Mouse (Mus musculus) naive thymus-derived CD4-positive, alpha-beta T cell, adult 2 months (primary cell): ENCODE data around the gene Mylk3.

Experiments used
- DNase-seq: peaks from one replicate; pipeline ENCODE4 v3.0.0-alpha.2; 2011; ENCODE audit warnings: low read depth

The Mylk3 gene

DNA sequence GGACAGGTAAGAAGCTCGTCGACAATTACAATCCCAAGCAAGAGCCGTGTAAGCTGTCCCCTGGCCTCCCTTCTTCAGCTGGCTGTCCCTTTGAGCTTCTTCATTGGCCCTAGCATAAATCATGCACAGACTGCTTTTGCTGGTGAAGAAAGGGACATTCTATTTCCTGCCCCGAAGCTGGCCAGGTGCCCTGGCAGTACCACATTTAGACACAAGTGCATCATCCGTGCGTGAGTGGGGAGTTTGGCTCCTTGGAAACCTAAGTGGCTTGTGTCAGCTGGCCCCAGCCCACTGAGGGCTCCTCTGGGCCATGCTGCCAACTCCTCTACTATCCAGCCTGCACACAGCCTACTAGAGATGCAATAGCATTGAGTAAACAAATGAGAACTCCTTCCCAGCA, at the start of gene Mylk3:
Mylk3 (minus strand) TSS at position 141 of the 400 bp plus-strand sequence.
- no peak for DNase-seq

DNA sequence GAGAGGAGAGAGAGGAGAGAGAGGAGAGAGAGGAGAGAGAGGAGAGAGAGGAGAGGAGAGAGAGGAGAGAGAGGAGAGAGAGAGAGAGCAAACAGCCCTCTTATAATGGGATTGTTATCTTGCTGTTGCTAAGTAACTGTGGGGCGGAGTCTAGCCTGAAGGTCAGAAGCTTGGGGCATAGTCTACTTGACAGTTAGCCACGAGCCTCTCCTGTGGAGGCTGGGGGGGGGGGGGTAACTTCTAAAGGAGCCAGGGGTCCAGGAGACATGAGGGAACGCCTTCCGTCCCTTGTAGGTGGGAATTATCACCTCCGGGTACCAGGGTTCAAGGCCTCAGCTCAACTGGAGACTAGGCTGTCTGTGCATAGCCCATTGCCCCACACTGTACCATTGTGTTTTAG, 49.6 kb upstream of the Mylk3 start:
- DNase-seq: no peak

DNA sequence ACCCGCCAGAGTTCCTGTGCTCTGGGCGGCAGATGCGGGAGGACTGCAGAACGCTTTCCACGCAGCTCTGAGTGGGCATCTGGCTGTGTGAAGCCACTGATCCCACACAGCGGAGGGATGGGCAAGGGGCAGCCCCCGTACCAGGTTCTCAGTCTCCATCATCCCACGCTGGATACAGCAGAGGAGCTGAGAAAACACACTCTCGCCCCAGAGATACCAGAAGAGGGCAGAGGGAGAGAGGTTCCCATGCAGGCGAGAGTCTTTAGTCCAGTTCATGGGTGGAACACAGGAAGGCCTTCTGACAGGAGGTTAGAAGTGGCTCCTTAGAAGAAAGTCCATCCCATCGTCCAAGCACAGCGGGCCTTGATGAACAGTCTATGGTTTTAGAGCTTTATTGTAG, 48.7 kb upstream of the Mylk3 start:
- no peak for DNase-seq

DNA sequence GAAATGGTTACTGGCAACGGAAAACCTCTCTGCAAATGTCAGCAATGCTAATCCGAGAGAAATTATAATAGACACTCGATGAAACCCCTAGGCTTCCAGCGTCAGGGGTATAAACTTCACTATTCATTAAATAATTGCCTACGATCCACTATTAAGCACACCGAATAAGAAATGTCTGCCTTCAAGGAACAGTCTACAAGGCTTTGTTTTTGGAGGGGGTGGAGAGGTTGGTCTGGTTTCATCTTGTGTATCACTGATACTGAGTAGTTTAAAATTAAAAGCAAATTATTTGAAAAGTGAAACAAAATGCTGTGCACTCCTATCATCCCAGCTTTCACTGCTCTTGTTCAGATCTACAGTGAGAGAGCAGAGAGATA, 46.9 kb upstream of the Mylk3 start:
- no peak for DNase-seq

DNA sequence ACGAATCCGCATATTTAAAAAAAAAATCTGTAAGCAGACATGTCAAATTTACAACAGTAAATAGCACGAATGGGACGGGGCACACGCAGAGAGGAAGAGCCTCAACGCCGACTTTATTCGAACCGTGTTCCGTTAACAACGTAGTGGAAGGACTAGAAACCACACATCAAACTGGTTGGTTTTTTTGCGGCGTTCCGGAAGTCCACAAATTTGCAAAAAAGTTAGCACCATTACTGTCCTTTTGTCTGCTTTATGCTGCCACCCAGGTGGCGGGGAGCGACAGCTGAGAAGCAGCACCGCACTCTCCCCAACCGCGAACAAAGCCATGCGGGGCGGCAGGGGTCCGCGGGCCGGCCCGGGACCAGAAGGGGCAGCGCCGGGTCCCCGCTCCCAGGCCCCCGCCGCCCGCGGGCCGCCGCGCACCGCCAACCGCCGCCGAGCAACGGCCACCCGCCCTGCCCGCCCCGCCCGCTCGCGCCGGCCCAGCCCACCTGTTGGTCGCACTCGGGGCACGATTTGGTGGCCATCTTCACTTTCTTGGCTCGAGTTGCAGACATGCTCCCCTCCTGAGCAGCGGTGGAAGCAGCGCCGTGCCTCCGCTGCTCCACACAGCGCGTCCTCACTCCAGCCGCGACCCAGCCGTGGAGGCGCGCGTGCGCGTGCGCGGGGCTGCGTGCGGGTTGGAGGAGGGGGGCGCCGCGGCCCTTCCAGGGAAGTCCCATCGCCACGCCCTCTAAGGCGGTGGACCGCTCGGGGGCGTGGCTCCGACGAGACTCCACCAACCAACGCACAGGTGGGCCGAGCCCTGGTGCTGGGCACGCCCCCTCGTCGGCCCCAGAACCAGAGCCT, 46.2 kb upstream of the Mylk3 start, which contains the start of gene 4921524J17Rik:
4921524J17Rik (minus strand) TSS at position 666 of the 849 bp plus-strand sequence.
- DNase-seq: peak; percentile 98

DNA sequence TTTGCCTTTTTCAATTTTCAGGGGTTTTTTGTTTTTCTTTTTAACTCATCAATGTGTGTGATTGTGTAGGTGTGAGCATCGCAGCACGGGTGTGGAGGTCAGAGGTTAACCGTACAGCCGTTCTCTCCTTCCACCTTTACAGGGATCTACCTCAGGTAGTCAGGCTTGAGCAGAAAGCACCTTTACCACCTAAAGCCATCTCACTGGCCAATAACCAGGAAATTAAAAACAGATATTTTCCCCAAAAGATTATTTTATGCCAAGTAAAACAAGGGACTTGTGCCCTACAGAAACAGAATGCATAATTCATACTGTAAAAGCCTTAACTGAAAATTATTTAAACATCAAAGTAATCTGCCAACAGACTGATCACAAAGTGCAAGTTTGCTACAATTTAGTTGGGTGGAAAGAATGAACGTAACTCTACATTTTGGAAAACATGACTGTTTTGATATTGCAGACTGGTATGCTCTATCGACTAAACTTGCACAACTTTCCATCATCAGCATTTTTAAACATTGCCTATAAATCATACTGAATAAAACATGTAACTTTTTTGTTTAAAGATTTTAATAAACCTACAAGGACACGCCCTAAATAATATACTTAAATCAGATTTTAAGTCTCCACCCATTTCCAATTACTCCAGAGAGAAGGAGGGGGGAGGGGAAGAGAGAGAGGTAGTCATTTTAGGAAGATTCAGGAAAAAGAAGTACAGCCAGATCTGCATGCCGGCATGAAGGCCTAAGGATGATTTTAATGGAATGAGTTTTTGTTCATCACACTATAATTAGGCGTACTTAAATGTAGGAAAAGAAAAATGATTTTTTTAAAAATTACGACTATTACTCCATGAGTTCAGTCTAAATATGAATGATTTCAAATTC, 45.4 kb upstream of the Mylk3 start:
- DNase-seq: peak; percentile 34

DNA sequence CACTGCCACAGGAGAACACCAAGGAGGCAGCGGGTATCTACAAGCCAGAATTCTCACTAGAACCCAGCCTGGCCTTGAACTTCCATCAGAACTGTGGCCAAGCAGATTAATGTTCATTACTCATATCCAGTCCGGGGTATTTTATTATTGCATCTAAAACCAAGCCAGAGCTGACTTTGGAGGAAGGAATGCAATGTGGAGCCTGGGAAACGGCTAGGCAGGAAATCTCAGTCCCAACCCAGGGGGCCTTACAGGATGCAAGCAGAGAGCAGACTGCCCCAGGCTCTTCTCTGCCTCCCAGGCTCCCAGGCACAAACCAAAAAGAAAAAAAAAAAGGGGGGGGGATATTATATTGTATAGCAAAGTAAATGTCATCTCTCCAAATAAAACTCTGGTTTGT, 44.7 kb upstream of the Mylk3 start:
- DNase-seq: peak; percentile 22

DNA sequence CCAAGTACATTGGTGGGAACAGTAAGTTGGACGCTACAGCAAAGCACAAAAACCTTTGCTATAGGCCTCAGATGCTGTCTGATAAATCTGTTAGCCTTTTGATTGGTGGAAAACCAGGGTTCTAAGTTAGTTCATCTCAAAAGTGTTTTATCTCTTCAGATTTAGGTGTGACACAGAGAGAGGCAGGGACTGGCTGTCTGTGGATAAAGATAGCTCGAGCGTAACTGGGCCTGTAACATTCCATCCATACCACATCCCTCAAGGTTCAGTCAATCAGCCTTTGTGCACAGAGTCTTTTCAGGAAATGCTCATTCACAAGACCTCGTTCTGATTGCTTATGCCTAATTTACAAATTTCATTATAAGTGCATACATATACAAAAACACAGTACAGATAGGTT, 43.1 kb upstream of the Mylk3 start:
- peak; percentile 35 for DNase-seq

DNA sequence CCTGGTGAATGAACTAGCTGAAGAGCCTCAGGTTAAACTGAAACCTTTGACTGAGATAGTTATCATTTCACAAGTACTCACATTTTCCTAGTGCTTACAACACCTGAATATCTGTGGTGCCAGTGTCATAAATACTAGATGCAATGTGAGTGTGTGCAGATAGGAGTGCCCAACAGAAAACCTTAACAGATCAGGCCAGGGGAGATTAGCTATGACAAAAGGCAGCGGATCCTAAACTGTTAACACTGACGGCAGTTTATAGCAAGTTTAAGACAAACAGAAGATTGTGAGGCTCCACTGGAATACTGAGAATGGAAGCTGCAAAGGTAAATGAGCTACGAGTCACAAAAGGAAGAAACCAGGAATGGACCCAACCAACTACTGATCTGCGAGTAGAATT, 40.9 kb upstream of the Mylk3 start:
- DNase-seq: no peak

DNA sequence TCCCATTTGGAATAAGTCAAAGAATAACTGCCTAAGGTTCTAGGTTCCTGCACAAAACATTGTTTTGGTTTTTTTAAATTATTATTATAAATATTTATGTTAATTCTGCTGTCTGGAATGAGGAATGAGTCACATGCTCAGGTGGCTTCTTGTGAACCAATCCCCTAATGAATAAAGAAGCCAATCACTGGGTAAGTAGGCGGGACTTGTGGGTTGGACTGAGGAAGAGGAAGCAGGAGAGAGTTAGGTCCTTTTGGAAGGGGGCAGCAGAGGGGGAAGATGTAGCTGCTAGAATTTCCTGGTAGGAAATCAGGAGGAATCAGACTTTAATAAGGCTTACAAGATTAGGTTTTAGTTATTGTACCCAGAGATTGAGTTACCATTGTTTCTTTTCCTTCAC, 35.2 kb upstream of the Mylk3 start:
- no peak for DNase-seq

DNA sequence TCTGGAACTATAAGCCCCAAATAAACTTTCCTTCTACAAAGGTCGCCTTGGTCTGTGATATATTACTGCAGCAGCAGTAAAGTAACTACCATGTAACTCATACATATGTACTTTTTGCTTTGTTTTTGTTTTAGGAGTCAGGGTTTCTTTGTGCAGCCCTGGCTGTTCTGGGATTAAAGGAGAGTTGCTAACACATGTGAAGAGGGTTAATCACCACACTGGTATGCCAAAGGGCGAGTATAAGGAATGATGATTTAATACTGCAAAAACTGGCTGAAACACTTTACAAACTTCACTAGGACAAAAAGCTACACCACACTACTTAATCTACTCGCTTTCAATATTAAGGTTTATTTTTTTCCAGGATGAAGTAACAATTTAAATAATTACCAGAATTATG, 22.4 kb upstream of the Mylk3 start:
- DNase-seq: no peak

DNA sequence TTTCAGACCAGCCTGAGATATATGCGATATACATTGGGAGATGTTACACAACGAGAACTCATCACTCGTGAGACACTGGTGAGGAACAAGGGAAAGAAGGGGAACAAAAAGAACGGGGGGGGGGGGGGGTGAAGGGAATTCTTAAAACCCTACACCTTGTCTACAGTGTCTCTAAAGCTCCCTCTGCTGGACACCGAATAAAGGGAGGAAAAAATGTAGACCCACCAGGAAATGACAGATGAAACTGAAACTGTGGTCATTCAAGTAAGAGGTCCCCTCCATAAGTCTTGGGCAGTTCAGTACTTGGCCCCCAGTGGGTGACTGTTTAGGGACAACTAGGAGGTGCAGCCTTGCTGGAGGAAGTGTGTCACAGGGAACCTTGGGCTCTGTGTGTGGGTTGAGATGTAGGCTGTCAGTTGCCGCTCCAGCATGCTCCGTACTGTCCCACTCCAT, 21.9 kb upstream of the Mylk3 start:
- DNase-seq: peak; percentile 57

DNA sequence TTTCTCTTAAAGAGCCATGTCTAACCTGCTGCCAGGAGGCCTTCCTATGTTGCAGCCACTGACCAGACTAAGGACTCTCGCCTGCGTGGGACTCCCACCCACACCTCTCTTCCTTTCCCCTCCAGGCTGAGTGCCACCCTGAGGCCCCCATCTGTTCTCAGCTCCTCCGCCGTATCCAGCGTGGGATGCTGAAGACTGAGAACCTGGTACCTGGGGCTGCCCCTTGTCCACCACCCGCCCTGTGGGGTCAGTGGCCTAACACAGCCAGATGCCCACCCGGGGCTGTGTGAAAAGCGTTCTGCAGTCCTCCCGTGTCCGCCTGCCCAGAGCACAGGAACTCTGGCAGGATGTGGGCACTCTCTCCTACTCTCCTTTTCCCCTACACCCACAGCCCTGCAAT, 19.8 kb upstream of the Mylk3 start:
- DNase-seq: no peak

DNA sequence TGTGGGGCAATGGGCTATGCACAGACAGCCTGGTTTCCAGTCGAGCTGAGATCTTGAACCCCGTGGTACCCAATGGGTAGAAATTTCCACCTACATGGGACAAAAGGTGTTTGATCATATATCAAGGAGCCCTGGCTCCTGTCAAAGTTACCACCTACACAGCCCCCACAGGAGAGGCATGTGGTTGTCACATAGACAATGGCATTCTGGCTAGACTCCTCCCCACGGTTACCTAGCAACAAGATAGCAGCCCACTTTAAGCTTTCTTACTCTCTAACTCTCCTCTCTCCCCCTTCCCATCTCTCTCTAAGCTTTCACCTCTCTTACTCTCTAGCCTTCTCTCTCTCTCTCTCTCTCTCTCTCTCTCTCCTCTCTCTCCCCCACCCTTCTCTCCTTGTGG, 19.3 kb upstream of the Mylk3 start:
- no peak for DNase-seq

DNA sequence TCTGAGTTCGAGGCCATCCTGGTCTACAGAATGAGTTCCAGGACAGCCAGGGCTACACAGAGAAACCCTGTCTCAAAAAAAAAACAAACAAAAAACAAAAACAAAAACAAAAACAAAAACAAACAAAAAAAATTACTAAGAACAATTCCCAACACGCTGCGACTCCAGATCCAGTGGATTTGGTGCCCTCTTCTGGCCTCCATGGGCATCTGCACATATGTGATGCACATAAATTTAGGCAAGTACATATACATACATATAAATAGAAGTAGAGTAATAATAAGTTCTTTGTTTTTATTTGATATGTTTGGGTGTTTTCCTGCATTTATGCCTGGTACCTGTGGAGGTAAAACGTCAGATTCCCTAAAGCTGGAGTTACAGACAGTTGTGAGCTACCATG, 12.4 kb upstream of the Mylk3 start:
- DNase-seq: no peak

DNA sequence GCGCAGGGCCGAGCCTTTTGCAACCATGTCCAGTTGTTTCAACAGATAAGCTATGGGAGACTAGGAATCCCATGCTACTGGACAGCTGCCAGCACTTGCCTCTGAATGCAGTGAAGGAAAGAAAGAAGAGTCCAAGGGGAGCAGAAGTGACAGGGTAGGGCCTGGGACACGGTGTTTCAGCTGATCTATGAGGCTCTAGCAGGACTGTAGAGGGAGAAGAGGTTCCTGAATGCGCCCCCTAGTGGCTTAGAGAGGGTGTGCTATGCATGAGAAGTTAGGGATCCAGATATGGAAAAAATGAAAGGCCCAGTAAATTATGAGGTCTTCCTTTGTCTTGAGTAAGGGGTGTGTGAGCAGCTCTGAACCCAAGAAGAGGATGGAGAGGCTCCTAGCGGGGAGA, 11.4 kb upstream of the Mylk3 start:
- DNase-seq: peak; percentile 56

DNA sequence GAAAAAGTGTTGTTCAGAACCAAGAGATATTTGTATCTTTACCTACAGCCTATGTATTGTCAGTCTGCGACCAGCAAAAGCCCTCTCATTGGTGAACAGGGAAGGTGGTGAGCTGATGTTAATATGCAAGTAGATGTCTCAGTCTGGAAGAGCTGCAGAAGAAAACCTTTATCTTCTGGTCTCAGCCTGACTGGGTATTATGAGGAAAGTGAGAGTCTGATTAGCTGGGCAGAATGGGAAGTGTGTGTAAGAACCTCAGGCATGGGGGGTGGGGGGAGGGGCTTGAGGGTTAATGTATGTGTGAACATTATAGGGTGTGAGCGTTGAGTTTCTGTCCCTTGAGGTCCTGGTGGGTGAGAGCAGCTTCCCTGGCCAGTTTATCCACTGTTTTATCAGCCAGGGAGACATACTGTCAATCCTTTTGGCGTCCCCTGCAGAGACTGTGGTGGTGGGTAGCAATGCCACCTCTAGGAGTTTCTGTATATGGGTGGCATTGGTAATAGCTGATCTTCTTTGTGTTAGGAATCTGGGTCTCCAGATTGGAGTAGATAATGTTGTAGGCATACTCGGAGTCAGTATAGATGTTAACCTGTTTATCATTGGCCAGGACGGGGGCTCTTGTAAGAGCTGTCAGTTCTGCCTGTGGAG, 10.4 kb upstream of the Mylk3 start:
- no peak for DNase-seq

DNA sequence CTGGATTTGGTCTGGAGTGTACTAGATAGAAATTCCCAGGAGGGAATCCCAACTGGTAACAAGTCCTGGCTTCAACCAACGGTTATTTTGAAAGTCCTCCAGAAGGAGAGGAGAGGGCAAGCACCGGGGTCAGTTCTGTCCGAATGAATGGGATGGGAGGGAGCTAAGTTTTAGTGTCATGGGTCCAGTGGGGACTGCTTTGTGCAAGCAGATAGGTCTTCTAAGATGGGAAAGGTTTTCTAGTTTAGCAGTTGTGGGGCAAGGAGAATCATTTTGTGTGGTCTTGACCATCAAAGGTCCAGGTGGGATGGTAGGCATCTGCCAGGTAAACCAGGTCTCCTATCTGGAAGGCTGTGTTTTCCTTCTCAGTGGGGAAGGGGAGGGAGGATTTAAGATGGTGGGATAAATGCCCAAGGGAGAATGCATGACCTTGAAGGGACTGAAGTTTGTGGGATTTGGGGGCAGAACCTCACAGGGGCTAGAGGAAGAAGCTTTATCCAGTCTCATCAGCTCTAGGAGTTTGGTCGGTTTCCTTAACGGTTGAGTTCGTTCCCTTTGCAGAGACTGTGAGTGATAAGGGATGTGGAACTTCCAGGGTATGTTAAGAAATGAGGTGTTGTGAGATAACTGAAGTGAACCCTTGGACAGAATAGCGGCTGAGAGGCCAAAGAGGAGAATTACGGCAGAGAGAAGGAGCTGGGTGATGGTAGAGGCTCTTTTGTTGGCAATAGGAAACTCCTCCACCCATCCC, 9.7 kb upstream of the Mylk3 start:
- DNase-seq: no peak

DNA sequence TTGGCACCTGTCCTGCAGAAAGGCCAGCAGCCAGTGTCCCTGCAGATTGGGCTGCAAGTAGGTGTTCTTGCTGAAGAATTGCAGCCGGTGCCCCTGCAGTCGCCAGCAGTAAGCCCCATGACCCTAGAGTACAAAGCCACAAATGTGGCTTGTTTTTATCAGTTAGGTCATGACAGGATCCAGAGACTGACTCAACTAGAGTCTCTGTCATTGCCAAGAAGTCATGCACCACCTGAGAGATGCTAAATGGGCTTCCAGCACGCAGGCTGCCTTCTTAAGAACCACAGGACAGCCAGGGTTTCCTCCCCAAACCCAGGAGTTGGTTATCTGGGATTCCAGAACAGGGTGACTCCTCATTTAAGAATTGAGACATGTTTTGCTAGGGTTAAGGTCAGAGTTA, 8.9 kb upstream of the Mylk3 start:
- DNase-seq: no peak

DNA sequence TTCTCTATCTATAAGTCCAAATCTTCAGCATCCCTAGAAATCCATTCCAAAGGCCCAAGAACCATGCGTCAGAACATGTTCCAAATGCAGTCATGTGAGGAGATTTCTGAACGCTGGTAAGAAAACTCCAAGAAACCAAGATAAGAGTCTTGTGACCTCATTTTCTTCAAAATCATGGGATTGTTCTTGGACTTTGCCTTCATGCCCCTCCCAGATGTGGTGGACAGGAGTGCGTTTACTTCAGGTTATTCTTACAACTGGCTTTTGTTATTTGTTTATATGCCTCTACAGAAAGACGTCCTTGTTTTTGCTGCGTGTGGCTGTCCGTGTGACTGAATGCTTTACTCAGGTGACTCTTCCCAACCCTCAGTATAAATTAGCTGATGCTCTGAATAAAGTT, 7.1 kb upstream of the Mylk3 start:
- DNase-seq: no peak

DNA sequence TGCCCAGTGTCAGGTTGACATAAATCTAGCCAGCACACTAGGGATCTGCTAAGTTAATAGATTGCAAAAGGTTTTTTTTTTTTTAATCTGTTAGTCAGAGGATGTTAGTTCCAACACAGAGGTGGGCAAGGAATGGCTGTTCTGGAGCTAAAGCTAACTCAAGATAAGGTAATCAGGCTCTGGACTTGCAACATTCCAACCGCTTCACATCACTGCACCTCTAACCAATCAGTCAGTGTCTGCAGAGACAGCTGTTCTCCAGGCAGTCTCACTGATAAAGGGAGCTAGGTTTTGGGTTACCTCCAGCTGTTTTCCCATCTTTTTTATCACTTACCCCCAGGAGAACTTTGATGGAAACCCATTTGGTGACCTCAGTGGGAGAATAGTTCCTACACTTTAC, 5.3 kb upstream of the Mylk3 start:
- no peak for DNase-seq

DNA sequence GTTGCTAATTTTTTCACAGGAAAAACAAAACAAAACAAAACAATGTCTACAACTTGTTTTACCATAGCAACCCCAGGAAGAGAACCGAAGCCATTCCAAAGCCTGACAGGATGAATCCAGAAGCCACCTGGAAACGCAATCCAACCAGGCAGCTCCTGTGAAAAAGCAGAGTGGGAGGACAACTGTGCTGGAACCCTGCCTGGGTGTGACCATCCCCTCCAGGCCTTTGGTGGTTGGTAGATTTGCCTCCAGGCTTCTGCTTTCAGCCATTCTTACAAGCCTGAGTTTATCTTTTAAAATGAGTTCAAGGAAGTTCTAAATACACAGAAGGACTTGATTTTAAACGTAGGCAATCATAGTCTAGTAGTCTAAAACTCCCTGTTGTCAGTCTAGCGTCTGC, 4.2 kb downstream of the Mylk3 start:
- no peak for DNase-seq
